Mouse (Mus musculus) spleen, postnatal 0 days (tissue): Measurements from ENCODE around the gene Nacad. TPM values are rescaled to one million over a fixed set of nuclear protein-coding genes. Genes with fewer than 3 reads are reported as not detected.

Experiments used
- polyA plus RNA-seq: library from polyadenylated mRNA; unstranded; fragments of >200 nt; fragmentation: Nextera tagmentation; extraction: Ambion mirVana; gene quantifications from 2 replicates; pipeline ENCODE4 v1.2.1, GENCODE M21; 2015

Gene Nacad
- polyA plus RNA-seq: 7.0 and 8.1 TPM in 2 replicates

DNA sequence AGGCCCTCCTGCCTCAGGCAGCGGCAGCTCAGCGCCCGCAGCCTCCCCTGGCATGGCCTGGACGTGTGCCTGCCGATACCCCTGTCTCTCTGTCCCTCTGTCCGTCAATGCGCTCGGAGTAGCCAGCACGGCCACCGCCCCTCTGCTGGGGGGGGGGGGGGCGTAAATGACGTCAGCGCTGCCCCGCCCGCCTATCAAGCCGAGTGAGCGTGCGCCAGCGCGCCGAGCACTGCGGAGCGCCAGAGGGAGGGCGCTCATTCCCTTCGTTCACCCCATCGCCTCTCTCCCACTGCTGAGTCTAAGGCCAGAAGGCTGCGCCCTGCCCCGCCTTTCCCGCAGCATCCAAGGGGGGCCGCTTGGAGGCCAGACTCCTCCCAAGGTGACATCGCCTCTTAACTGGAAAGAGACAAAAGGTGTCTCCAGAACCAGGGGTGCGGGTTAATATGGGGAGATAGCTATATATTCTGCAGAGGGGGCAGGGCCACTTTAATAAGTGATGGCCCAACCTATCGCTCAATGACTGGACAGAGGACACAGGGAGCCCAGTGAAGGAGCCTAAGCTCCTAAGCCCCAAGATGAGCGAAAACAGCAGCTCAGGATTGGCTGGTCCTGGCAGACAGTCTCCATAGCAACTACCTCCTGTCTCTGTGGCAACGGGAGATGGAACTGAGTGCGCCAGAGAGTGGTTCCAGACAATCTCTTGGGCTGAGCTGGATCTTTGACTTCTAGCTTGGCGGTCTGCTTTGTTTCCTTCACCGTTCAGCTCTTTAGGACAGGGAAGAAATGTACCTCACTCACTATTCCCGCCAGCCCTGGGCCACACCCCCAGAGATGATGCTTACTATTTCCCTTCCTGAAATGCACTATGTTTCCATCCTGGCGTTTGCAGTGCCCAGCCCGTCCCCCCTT is at the start of gene Nacad:
Nacad (minus strand) TSS at position 563 of the 909 bp plus-strand sequence.

DNA sequence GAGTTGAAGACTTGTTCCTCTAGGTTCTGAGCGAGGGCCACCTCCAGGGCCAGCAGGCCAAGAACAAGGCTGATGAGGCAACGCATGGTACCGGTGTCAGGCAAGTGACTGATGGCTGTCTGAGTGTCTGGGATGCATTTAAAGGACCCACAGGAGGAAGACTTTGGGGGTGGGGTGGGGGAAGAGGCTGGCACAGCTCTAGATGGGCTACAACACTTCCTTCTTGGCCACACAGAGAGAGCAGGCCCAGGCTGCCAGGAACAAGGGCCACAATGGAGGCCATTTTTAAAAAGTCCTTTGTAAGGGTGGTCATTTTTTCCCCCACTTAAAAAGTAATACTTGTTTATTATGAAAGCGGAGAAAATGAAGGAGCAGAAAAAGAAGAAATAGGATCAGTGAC is 32.7 kb upstream of the Nacad start, which contains the start of gene Wap:
Wap (minus strand) TSS at position 101 of the 400 bp plus-strand sequence.

DNA sequence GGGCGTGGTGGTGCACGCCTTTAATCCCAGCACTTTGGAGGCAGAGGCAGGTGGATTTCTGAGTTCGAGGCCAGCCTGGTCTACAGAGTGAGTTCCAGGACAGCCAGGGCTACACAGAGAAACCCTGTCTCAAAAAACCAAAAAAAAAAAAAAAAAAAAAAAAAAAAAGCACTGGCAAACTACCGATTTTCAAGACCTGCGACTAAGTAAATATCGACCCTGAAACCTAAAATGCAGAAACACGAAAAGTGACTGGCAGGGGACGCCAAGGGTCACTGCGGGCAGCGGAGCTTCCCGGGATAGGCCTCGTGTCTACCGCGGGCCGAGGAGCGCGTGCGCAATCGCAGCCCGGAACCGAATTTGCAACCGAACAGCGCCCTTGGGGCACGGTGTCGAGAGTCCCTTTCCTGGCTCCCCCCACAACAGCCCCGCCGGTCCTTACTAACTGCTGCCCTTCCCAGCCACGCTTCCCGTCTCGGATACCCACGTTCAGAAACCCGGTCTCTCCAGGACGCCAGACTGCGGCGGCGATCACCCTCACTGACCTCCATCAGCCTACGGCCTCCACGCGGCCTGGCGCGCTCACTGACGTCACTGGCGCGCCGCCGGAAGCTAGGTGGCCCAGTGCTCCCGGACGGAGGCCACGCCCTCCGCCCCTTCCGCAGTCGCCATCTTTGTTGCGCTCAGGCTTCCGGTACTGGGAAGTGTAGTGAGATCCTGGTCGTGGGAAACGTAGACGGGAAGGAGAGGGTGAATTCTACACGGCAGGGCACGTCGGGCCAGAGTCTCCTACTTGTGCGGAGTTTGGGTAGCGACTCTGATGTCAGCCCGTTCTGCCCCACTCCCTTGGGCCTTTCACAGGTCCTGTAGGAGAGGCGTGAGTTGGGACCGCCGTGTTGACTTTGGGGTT is 19.9 kb upstream of the Nacad start, which contains the start of gene Tbrg4:
Tbrg4 (minus strand) TSS at position 590 of the 910 bp plus-strand sequence.

Other genes starting within 250 kb of the Nacad start
- gene Zmiz2, start 217.0 kb downstream of the Nacad start, polyA plus RNA-seq: 8.8 and 9.6 TPM in 2 replicates
- 3,022 and 3,125 TPM in 2 replicates for gene Ppia, start 190.6 kb downstream of the Nacad start, polyA plus RNA-seq
- gene H2afv, start 161.6 kb downstream of the Nacad start, polyA plus RNA-seq: 244 and 272 TPM in 2 replicates
- 14.9 and 15.9 TPM in 2 replicates for gene Purb, start 130.1 kb downstream of the Nacad start, polyA plus RNA-seq
- gene Myo1g, start 85.1 kb downstream of the Nacad start, polyA plus RNA-seq: 17.6 and 25.2 TPM in 2 replicates
- 57.7 and 66.8 TPM in 2 replicates for gene Ccm2, start 59.2 kb downstream of the Nacad start, polyA plus RNA-seq
- gene Tbrg4, start 20.0 kb upstream of the Nacad start, polyA plus RNA-seq: 33.9 and 34.8 TPM in 2 replicates
- 0.24 TPM in 1 of 2 replicates, not detected in the other for gene Wap, start 32.6 kb upstream of the Nacad start, polyA plus RNA-seq
- gene Ramp3, start 52.5 kb upstream of the Nacad start, polyA plus RNA-seq: 4.5 and 4.8 TPM in 2 replicates
- gene Gm11983, start 231.6 kb upstream of the Nacad start, polyA plus RNA-seq: not detected in 2 replicates